Mouse (Mus musculus): ENCODE results near the gene Epha4. TPM values are rescaled to one million over a fixed set of nuclear protein-coding genes. Genes with fewer than 3 reads are reported as not detected.

Epha4 gene
- total RNA-seq, 1 experiment from 2014 or later = 15.1 TPM

GRCm38 (mm10) chr1:77374054-77374453 is 140.8 kb downstream of the Epha4 start:
- no peak for ATAC-seq (replicated peaks; ENCODE audit: insufficient number of reproducible peaks, low FRiP score, low TSS enrichment, poor library complexity, severe bottlenecking)

- no peak for ATAC-seq (replicated peaks; ENCODE audit: insufficient number of reproducible peaks, low FRiP score, low TSS enrichment, poor library complexity, severe bottlenecking)
These were observed 144.0 kb downstream of the Epha4 start for GRCm38 (mm10) chr1:77370921-77371320.

DNA sequence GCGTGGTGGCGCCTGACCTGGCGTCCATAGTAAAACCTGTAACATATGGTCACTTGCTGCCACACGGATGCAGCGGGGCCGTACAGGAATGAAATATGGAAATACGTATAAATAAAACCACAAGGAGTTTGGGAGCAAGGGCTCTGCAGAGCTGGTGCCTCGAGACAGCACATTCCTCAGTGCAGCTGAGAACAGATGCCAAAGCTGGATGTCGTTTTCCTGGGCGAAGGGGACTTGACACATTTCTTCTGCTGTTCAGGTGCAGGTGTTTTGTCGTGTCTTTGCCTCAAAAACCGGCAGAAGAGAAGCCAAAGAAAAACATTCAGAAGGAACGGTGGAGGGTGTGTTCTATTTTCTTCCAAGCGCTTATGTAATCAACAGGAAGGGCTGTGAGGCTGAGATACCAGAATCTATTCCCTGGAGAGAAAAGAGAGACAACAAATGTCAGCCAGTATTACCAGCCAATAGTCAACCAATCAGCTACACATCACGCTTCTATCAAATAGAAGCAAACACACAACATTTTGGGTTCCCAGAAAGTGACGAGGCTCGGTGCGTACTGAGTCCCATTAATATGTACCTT is 145.5 kb downstream of the Epha4 start:
- no peak for ATAC-seq (replicated peaks; ENCODE audit: insufficient number of reproducible peaks, low FRiP score, low TSS enrichment, poor library complexity, severe bottlenecking)

GRCm38 (mm10) chr1:77365850-77366249 is 149.0 kb downstream of the Epha4 start:
- no peak for ATAC-seq (replicated peaks; ENCODE audit: insufficient number of reproducible peaks, low FRiP score, low TSS enrichment, poor library complexity, severe bottlenecking)

DNA sequence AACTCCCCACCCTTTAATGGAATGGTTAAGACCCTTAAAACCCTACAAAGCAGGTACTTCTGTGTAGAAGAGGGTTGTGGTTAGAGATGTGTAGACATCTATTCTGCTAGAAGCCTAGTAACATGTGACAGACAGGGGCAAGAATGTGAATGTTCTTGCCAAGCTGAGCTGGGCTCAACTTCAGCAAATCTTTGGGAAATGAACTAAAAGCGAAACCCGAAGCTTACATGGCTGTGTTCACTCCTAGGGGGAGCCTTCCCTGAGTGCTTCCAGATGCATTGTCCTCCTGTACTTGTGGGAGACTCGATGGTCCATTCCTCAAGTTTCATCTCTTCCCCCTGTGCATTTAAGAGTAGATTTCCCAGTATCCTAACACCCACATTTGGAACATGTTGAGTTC is 150.3 kb downstream of the Epha4 start:
- ATAC-seq (replicated peaks; ENCODE audit: insufficient number of reproducible peaks, low FRiP score, low TSS enrichment, poor library complexity, severe bottlenecking) = no peak

DNA sequence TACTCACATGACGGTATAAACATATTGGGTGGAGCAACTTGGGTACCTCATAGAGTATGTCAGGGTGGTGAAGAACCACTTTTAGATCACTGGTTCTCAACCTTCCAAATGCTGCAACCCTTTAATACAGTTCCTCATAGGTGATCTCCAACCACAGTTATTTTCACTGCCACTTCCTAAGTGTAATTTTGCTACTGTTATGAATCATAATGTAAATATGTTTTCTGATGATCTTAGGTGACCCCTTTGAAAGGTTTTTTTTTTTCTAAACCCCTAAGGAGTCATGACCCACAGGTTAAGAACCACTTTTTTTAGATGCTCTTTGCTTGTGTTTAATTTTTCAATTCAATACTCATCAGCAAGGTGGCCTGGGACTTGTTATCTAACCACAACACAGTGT is 151.0 kb downstream of the Epha4 start:
- ATAC-seq (replicated peaks; ENCODE audit: insufficient number of reproducible peaks, low FRiP score, low TSS enrichment, poor library complexity, severe bottlenecking) = no peak

DNA sequence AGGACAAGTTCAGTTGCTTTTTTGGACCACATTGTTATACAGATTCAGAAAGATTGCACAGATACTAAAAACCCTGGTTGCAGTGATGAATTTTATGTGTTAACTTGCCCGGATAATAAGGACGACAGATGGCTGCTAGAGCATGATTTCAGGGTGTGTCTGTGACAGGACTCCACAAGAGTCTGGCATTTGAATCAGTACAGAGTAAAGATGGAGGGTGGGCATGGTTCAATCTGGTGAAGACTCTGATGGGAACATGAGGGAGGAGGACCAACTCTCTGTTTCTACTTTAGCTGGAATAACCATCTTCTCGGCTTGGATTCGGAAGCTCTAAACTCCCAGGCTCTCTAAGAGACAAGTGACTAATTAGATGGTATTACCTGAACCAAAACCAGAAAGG is 168.4 kb downstream of the Epha4 start:
- ATAC-seq (replicated peaks; ENCODE audit: insufficient number of reproducible peaks, low FRiP score, low TSS enrichment, poor library complexity, severe bottlenecking) = no peak

GRCm38 (mm10) chr1:77343792-77344191 is 171.1 kb downstream of the Epha4 start:
- ATAC-seq (replicated peaks; ENCODE audit: insufficient number of reproducible peaks, low FRiP score, low TSS enrichment, poor library complexity, severe bottlenecking) = no peak

- ATAC-seq (replicated peaks; ENCODE audit: insufficient number of reproducible peaks, low FRiP score, low TSS enrichment, poor library complexity, severe bottlenecking) = no peak
These were observed 175.2 kb downstream of the Epha4 start for GRCm38 (mm10) chr1:77339701-77340100.

GRCm38 (mm10) chr1:77338346-77338745 is 176.5 kb downstream of the Epha4 start:
- no peak for ATAC-seq (replicated peaks; ENCODE audit: insufficient number of reproducible peaks, low FRiP score, low TSS enrichment, poor library complexity, severe bottlenecking)

GRCm38 (mm10) chr1:77336937-77337336 is 178.0 kb downstream of the Epha4 start:
- ATAC-seq (replicated peaks; ENCODE audit: insufficient number of reproducible peaks, low FRiP score, low TSS enrichment, poor library complexity, severe bottlenecking) = no peak

GRCm38 (mm10) chr1:77318597-77319127 is 196.2 kb downstream of the Epha4 start:
- no peak for ATAC-seq (replicated peaks; ENCODE audit: insufficient number of reproducible peaks, low FRiP score, low TSS enrichment, poor library complexity, severe bottlenecking)
